Mouse (Mus musculus) limb, embryonic 13.5 days (tissue): ENCODE data around the gene Ifitm10. TPM values are rescaled to one million over a fixed set of nuclear protein-coding genes. Genes with fewer than 3 reads are reported as not detected.
"Not testable (repeated sequence)": the region's sequence is repeated elsewhere in the genome, so short reads cannot be mapped to it uniquely, and the experiment has no call there.

Experiments
- ATAC-seq: fragments of 200-750 bp; cut with Nextera tagmentation; 2 replicates; pipeline ENCODE4 v1.8.0; 2017; ENCODE audit warnings: low read depth, moderate number of reproducible peaks, moderate TSS enrichment; ENCODE audit not compliant: low FRiP score
- H3K27ac ChIP-seq: fragments of 300-500 bp; sonication (generic); 2 replicates; pipeline ENCODE4 v1.5.1; 2015; ENCODE audit warnings: inconsistent platforms, mild to moderate bottlenecking, moderate library complexity
- H3K27me3 ChIP-seq: fragments of 300-500 bp; sonication (generic); 2 replicates; pipeline ENCODE4 v1.6.1; 2015; ENCODE audit warnings: mild to moderate bottlenecking, inconsistent platforms
- H3K36me3 ChIP-seq: fragments of 300-500 bp; sonication (generic); 2 replicates; pipeline ENCODE4 v1.6.1; 2015; ENCODE audit warnings: inconsistent platforms, mild to moderate bottlenecking, moderate library complexity
- H3K4me1 ChIP-seq: fragments of 300-500 bp; sonication (generic); 2 replicates; pipeline ENCODE4 v1.6.1; 2015; ENCODE audit warnings: inconsistent platforms
- H3K4me2 ChIP-seq: fragments of 300-500 bp; sonication (generic); replicated peaks from 2 replicates; pipeline ENCODE4 v1.6.1; 2015; ENCODE audit warnings: inconsistent platforms, mild to moderate bottlenecking, moderate library complexity
- H3K4me3 ChIP-seq: fragments of 300-500 bp; sonication (generic); 2 replicates; pipeline ENCODE4 v1.5.1; 2015; ENCODE audit warnings: moderate library complexity, mild to moderate bottlenecking, inconsistent platforms
- H3K9ac ChIP-seq: fragments of 300-500 bp; sonication (generic); 2 replicates; pipeline ENCODE4 v1.6.1; 2015; ENCODE audit warnings: mild to moderate bottlenecking, inconsistent platforms
- H3K9me3 ChIP-seq: fragments of 300-500 bp; sonication (generic); 2 replicates; pipeline ENCODE4 v1.6.1; 2016; ENCODE audit warnings: inconsistent platforms
- WGBS: fragments of 180-500 bp; shearing (Covaris S2); methylation state at CpG from one replicate; pipeline ENCODE4 v1.1.7; 2015; 5-methylcytosine and 5-hydroxymethylcytosine counted together
- polyA plus RNA-seq: library from polyadenylated mRNA; unstranded; fragments of >200 nt; fragmentation: Nextera tagmentation; extraction: Ambion mirVana; gene quantifications from 2 replicates; pipeline ENCODE4 v1.2.1, GENCODE M21; 2015

The Ifitm10 gene
- polyA plus RNA-seq, 1 experiment from 2014 or later = 1.1 TPM

DNA sequence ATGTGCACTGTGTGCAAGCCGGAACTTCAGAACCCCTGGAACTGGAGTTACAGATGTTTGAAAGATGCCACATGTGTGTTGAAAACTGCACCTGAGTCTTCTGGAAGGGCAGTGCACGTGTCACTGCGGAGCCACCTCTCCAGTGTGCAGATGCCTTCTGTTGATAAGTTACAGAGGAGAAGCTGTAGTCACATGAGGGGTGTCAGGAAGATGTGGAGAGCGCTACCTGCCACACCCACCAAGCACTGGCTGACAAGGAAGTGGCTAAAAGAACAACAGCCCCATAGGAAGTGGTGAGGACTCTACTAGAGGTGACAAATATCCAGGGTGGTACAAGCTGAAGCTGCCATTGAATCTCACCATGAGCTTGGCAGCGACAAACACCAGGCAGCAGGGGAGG, 19.7 kb downstream of the Ifitm10 start:
- no peak overlapping the region for H3K4me3 ChIP-seq
- 70% methylated on average over 5 of the region's 5 CpGs for WGBS
- no peaks in the 10 kb centered on the region; the same call in 1 of the 2 replicates for H3K27me3 ChIP-seq
- no peak overlapping the region for H3K27ac ChIP-seq
- peaks cover 20% of the 10 kb centered on the region for H3K4me1 ChIP-seq
- no peaks in the 10 kb centered on the region for H3K36me3 ChIP-seq
- H3K9me3 ChIP-seq = no peaks in the 10 kb centered on the region
- H3K4me2 ChIP-seq = no peak overlapping the region
- H3K9ac ChIP-seq = no peak overlapping the region
- ATAC-seq = no peak

GRCm38 (mm10) chr7:142351569-142351968, 22.0 kb downstream of the Ifitm10 start:
- Histone ChIP-seq H3K4me3 (no peak overlapping the region), H3K4me1 (peaks cover 21% of the 10 kb centered on the region), H3K27ac (no peak overlapping the region), H3K36me3 (no peaks in the 10 kb centered on the region), H3K4me2 (no peak overlapping the region), H3K9me3 (no peaks in the 10 kb centered on the region), H3K9ac (no peak overlapping the region), H3K27me3 (no peaks in the 10 kb centered on the region; the same call in 1 of the 2 replicates)
- WGBS = 75% methylated on average over 5 of the region's 5 CpGs
- no peak for ATAC-seq

DNA sequence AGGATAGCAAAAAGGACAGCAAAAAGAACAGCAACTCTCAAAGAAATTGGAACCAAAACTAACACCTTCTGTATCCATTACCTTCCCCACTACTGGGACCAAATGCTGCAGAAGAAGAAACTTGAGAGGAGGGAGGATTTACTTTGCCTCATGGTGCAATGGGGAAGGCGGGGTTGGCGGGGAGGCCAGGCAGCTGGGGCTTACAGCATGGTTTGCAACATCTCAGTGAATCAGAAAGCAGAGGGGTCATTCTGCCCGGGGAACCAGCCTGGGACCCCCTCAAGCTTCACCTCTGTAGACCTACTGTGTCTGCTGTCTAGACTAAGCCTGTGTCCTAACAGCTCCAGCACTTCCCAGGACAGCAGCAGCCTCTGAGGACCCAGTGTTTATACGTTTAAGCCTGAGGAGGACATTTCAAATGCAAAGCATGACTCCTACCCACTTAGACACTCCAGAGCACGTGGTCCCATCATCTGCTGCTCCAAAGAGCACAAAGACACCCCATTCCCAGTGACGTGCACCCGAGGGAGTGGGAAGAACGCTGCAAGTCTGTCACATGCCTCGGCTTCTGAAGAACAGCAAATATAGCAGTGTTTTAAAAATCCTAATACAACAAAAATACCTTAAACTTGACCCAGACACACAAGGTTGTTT, 24.1 kb downstream of the Ifitm10 start:
- Histone ChIP-seq H3K4me2 (peak overlapping the region; percentile 21; the same call in 1 of the 2 replicates), H3K36me3 (no peaks in the 10 kb centered on the region), H3K4me1 (peaks cover 21% of the 10 kb centered on the region), H3K27me3 (no peaks in the 10 kb centered on the region), H3K4me3 (no peak overlapping the region), H3K9ac (no peak overlapping the region), H3K27ac (no peak overlapping the region; the same call in 1 of the 2 replicates), H3K9me3 (no peaks in the 10 kb centered on the region)
- 0 out of 2 replicates have a peak, but pooled peaks have one; percentile 54 for ATAC-seq
- WGBS = 24% methylated on average over 9 of the region's 9 CpGs

DNA sequence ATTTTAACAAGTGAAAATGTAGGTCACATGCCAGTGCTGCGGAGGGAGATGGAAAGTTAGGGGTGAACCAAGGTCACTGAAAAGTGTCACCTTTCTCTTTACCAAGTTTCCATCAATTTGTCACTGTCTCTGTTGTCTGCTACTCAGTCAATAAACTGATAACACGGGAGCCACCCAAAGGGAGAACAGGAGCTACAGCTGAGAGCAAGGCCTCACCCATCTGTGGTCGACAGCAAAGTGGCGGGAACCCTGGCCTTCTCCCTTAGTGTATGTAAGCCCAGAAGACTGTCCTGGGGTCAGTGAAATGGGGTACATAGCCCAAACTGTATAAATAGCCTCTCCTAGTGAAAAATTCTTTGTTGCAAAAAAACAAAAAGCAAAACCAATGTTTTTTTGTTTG, 26.0 kb downstream of the Ifitm10 start:
- Histone ChIP-seq H3K27ac (no peak overlapping the region), H3K36me3 (no peaks in the 10 kb centered on the region), H3K4me1 (peaks cover 19% of the 10 kb centered on the region), H3K27me3 (no peaks in the 10 kb centered on the region), H3K4me2 (no peak overlapping the region), H3K4me3 (no peak overlapping the region), H3K9me3 (no peaks in the 10 kb centered on the region), H3K9ac (no peak overlapping the region)
- ATAC-seq = no peak
- WGBS = 66% methylated on average over 4 of the region's 4 CpGs

GRCm38 (mm10) chr7:142342247-142342640, 31.3 kb downstream of the Ifitm10 start:
- 73% methylated on average over 3 of the region's 3 CpGs for WGBS
- Histone ChIP-seq H3K27ac (no peak overlapping the region), H3K9ac (no peak overlapping the region), H3K4me1 (peaks cover 13% of the 10 kb centered on the region), H3K36me3 (no peaks in the 10 kb centered on the region), H3K27me3 (no peaks in the 10 kb centered on the region), H3K4me3 (no peak overlapping the region), H3K4me2 (no peak overlapping the region), H3K9me3 (no peaks in the 10 kb centered on the region)
- ATAC-seq = no peak

DNA sequence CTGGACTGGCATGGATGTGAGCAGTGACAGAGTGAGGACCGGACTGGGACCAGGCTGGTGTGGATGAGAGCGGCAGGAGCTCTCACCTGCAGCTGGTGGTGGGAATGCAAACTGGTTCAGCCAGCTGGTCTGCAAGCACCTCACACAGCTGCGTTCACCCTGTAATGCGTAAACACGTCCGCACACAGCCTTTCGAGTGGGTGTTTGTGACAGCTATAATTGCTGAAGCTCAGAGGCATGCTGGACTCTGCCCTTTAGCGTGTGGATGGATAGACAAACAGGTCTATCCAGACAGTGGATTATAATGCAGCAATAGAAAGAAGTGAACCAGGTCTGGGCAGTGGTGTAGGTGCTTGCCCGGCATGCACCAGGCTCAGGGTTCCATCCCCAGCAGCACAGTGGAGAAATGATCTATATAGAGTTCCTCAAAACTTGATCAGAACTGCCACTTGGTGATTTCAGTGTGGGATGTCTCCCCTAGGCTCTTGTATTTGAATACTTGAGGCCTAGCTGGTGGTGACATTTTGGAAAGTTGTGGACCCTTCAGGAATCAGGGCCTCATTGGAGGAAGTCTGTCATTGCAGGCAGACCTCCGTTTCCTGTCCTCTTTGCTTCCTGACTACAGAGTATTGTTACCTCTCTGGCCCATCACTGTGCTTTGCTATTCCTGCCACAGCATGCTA, 31.8 kb downstream of the Ifitm10 start:
- no peaks in the 10 kb centered on the region for H3K36me3 ChIP-seq
- no peak overlapping the region for H3K4me3 ChIP-seq
- no peak overlapping the region for H3K4me2 ChIP-seq
- H3K27ac ChIP-seq = 0 out of 2 replicates have a peak overlapping the region, but pooled peaks have one; percentile 15
- H3K9me3 ChIP-seq = no peaks in the 10 kb centered on the region
- no peaks in the 10 kb centered on the region for H3K27me3 ChIP-seq
- 57% methylated on average over 10 of the region's 10 CpGs for WGBS
- no peak for ATAC-seq
- peaks cover 13% of the 10 kb centered on the region for H3K4me1 ChIP-seq
- 0 out of 2 replicates have a peak overlapping the region, but pooled peaks have one; percentile 13 for H3K9ac ChIP-seq

DNA sequence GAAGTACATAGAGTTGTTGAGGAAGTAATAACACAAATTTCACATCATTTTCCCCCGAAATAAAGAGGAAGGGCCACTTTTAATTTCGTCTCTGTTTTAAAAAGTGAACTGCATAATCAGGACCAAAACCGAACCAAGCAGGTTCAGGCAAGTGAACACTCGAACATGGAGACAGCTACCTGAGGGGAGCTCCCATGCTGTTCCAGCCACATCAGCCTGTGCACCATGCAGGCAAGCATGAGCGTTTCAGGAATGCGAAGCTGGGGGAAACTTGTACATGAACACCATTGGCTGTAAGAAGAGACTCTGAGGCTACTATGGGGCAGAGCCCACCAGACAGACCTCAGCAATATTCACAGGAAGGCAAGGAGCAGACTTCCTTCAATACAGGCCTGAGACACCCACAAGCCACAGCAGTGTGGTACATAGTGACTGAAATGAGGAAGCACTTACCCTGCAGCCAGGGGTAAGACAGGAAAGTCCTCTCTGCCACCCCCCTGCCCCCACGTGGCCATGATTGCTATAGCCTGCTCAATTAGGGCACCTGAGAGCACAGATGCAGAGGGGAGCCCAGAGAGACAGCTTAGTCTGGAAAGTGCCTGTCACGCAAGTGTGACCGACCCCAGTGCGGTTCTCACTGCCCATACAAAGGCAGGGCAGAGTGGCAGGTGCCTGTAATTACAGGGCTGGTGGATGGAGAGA, 33.1 kb downstream of the Ifitm10 start:
- H3K27me3 ChIP-seq = no peaks in the 10 kb centered on the region
- H3K4me2 ChIP-seq = no peak overlapping the region
- H3K4me1 ChIP-seq = peaks cover 13% of the 10 kb centered on the region
- H3K9ac ChIP-seq = no peak overlapping the region
- no peak for ATAC-seq
- H3K27ac ChIP-seq = 0 out of 2 replicates have a peak overlapping the region, but pooled peaks have one; percentile 15
- H3K36me3 ChIP-seq = no peaks in the 10 kb centered on the region
- no peak overlapping the region for H3K4me3 ChIP-seq
- no peaks in the 10 kb centered on the region for H3K9me3 ChIP-seq
- WGBS = 45% methylated on average over 10 of the region's 10 CpGs

DNA sequence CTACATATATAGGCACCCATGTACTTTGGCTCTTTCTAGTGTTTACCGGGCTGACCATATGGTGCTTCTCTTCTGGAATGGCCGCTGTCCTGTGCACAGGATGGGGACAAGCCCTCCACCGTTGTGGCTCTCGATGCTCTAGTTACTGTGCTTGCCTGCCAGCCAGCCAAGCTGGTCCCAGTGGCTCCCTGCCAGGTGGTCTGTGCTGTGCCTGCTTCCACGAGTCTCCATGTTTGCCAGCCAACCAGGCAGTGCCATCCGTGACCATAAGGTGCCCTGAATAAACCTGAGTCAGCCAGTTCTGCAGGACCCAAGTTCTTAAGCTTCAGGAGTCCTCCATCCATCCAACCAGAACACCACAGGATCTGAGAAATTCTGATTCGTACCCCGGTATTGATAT, 38.4 kb downstream of the Ifitm10 start:
- Histone ChIP-seq H3K4me2 (no peak overlapping the region), H3K36me3 (no peaks in the 10 kb centered on the region), H3K27ac (no peak overlapping the region), H3K9me3 (no peaks in the 10 kb centered on the region), H3K4me3 (no peak overlapping the region), H3K9ac (no peak overlapping the region), H3K4me1 (peaks cover 18% of the 10 kb centered on the region), H3K27me3 (no peaks in the 10 kb centered on the region)
- WGBS = 86% methylated on average over 8 of the region's 8 CpGs
- ATAC-seq = no peak

DNA sequence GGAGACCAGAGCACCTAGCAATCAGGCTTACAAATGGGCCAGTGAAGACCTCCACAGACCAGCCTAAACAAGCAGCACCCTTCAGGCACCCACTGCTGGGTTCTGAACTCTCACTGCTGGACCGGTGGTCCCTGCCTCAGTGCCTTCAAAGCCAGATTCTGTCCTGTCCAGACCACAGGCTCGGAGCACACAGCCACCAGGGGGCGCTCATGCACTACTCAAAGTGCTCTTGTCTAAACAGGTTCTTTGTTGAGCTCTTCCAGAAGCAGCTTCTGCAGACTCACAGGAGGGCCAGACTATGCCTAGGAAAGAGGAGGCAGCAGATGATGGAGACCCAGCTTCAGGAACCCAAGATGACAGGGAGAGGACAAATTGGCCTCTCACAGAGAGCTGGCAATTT, 39.3 kb downstream of the Ifitm10 start:
- ATAC-seq = peak; percentile 83
- 2% methylated on average over 3 of the region's 3 CpGs for WGBS
- peaks cover 21% of the 10 kb centered on the region for H3K4me1 ChIP-seq
- no peak overlapping the region for H3K9ac ChIP-seq
- no peak overlapping the region for H3K27ac ChIP-seq
- no peak overlapping the region for H3K4me2 ChIP-seq
- no peak overlapping the region for H3K4me3 ChIP-seq
- H3K27me3 ChIP-seq = no peaks in the 10 kb centered on the region
- no peaks in the 10 kb centered on the region for H3K9me3 ChIP-seq
- no peaks in the 10 kb centered on the region for H3K36me3 ChIP-seq

- not testable (repeated sequence) for H3K9ac ChIP-seq, H3K9me3 ChIP-seq, H3K36me3 ChIP-seq, H3K27me3 ChIP-seq, ATAC-seq, H3K4me2 ChIP-seq, H3K4me3 ChIP-seq
- WGBS = 31% methylated on average over 5 of the region's 9 CpGs
- Histone ChIP-seq H3K4me1 (peaks cover 21% of the 10 kb centered on the region), H3K27ac (peak overlapping the region; percentile 69; the same call in 1 of the 2 replicates)
These were observed 40.8 kb downstream of the Ifitm10 start for GRCm38 (mm10) chr7:142332741-142333140.

GRCm38 (mm10) chr7:142331281-142331680, 42.3 kb downstream of the Ifitm10 start:
- Histone ChIP-seq H3K9me3 (no peaks in the 10 kb centered on the region), H3K4me1 (peaks cover 21% of the 10 kb centered on the region), H3K36me3 (no peaks in the 10 kb centered on the region), H3K9ac (no peak overlapping the region), H3K4me3 (no peak overlapping the region), H3K27me3 (no peaks in the 10 kb centered on the region), H3K4me2 (no peak overlapping the region), H3K27ac (no peak overlapping the region)
- no peak for ATAC-seq
- 68% methylated on average over 4 of the region's 4 CpGs for WGBS

DNA sequence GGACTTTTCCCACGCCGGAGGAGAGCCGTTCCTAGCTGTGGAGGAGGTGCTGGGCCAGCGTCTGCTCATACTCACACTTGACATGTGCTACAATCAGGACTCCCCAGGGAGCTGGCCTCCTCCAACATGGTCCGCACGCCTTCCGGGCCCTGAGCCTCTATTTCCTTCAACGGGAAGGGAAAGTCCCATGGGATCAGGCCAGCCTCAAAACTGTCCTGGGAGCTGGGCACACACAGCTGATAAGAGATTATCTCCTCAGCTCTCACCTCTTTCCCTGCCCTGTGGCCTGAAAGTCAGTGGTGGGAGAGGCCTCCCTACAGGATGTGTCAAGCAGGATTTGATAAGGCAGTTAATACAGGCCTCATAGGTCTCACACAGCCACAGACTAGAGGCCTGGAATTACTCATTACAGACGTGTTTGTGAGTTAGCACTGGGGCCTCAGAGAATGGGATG, 43.3 kb downstream of the Ifitm10 start:
- no peak overlapping the region for H3K9ac ChIP-seq
- H3K36me3 ChIP-seq = no peaks in the 10 kb centered on the region
- H3K4me3 ChIP-seq = no peak overlapping the region
- H3K27me3 ChIP-seq = no peaks in the 10 kb centered on the region
- WGBS = 41% methylated on average over 9 of the region's 9 CpGs
- no peaks in the 10 kb centered on the region for H3K9me3 ChIP-seq
- H3K4me1 ChIP-seq = peaks cover 21% of the 10 kb centered on the region
- H3K27ac ChIP-seq = no peak overlapping the region
- no peak for ATAC-seq
- no peak overlapping the region for H3K4me2 ChIP-seq
